ENCODE assay signal across 8 mouse cellular contexts in genomic region chr1:39527432-39527831, GRCm38 (mm10). TPM values are rescaled to one million over a fixed set of nuclear protein-coding genes. Genes with fewer than 3 reads are reported as not detected.
DNase-seq lines count a peak whose midpoint lies in the region; ATAC-seq and TF ChIP-seq lines count a peak whose summit lies in the region.

No protein-coding gene starts in this region.

- no peaks in the 10 kb centered on the region for H3K36me3 ChIP-seq in kidney, adult 2 months (ENCODE audit: control insufficient read depth, insufficient read depth, low read length)
- no peaks in the 10 kb centered on the region for H3K36me3 ChIP-seq in liver, embryonic 11.5 days (ENCODE audit: control insufficient read depth, insufficient read depth, low read length)

- whole genome bisulfite sequencing in kidney, adult 2 months, result 12% methylated on average over 7 of the region's 7 CpGs
- WGBS in liver, embryonic 11.5 days, result 17% methylated on average over 7 of the region's 7 CpGs
- 16% methylated on average over 7 of the region's 7 CpGs for WGBS in olfactory bulb, adult 2 months

- no peak overlapping the region for H3K27ac ChIP-seq in kidney, adult 2 months (ENCODE audit: insufficient read depth, low read depth, low read length)
- H3K27ac ChIP-seq in liver, embryonic 11.5 days (ENCODE audit: low read depth, low read length), result no peak overlapping the region
- H3K27ac ChIP-seq in olfactory bulb, adult 2 months (ENCODE audit: insufficient read depth, low read depth, low read length), result no peak overlapping the region

- no peaks in the 10 kb centered on the region for H3K27me3 ChIP-seq in kidney, adult 2 months (replicated peaks; ENCODE audit: control insufficient read depth, insufficient read depth, low read length)
- no peaks in the 10 kb centered on the region for H3K27me3 ChIP-seq in liver, embryonic 11.5 days (replicated peaks; ENCODE audit: control insufficient read depth, insufficient read depth, low read length)

- no peaks in the 10 kb centered on the region for H3K9me3 ChIP-seq in liver, embryonic 11.5 days (ENCODE audit: control insufficient read depth, low read length)

- H3K4me1 ChIP-seq in kidney, adult 2 months (ENCODE audit: control insufficient read depth, insufficient read depth, low read length), result no peaks in the 10 kb centered on the region
- H3K4me1 ChIP-seq in liver, embryonic 11.5 days (replicated peaks; ENCODE audit: control insufficient read depth, insufficient read depth, low read length), result no peaks in the 10 kb centered on the region
- H3K4me1 ChIP-seq in olfactory bulb, adult 2 months (ENCODE audit: control insufficient read depth, insufficient read depth, low read length), result no peaks in the 10 kb centered on the region

- TF ChIP-seq CTCF in kidney, adult 2 months (conservative IDR thresholded peaks at IDR 0.05; ENCODE audit: insufficient read depth, insufficient read length, low read depth, low read length), result peak; percentile 87
- peak; percentile 40; the same call in 1 of the 2 replicates for TF ChIP-seq CTCF in olfactory bulb, adult 2 months (IDR thresholded peaks at IDR 0.05; ENCODE audit: insufficient read depth, low read depth, low read length)

- H3K4me2 ChIP-seq in liver, embryonic 11.5 days, result no peak overlapping the region

- peak; percentile 32 for DNase-seq in ovary, postnatal 10 days (ENCODE audit: low spot score)
- DNase-seq in ovary, adult 18-20 months (ENCODE audit: low spot score), result no peak
- peak; percentile 62 for DNase-seq in cerebellum, adult 11-12 months
- peak; percentile 70 for DNase-seq in gastrocnemius, adult 18-20 months (ENCODE audit: low spot score)
- DNase-seq in kidney, adult 2 months, result peak; percentile 67
- peak; percentile 70 for DNase-seq in liver, embryonic 11.5 days (ENCODE audit: low spot score)
- DNase-seq in thymus, postnatal 10 days (ENCODE audit: low spot score in 2 of 2), result peak; percentile 61 to 90

- no peak overlapping the region for H3K9ac ChIP-seq in liver, embryonic 11.5 days (ENCODE audit: low read depth, low read length)

- TF ChIP-seq POLR2A in kidney, adult 2 months (IDR thresholded peaks at IDR 0.05; ENCODE audit: low read depth, low read length), result no peak
- no peak for TF ChIP-seq POLR2A in olfactory bulb, adult 2 months (IDR thresholded peaks at IDR 0.05; ENCODE audit: insufficient read depth, low read depth, low read length)

- ATAC-seq in liver, embryonic 11.5 days (replicated peaks; ENCODE audit: low FRiP score), result no peak; the same call in 1 of the 2 replicates

- no peak overlapping the region for H3K4me3 ChIP-seq in kidney, adult 2 months (ENCODE audit: insufficient read depth, low read depth, low read length)
- no peak overlapping the region for H3K4me3 ChIP-seq in liver, embryonic 11.5 days (ENCODE audit: low read depth, low read length)
- H3K4me3 ChIP-seq in olfactory bulb, adult 2 months (ENCODE audit: insufficient read depth, low read depth, low read length), result no peak overlapping the region

RNA-seq across cellular contexts. Expression of gene Cnot11, which starts 7.4 kb away (rescaled TPM):
- total RNA-seq in gastrocnemius, adult 18-20 months (2021), result 10 to 100 TPM; 19.0 to 20.8 TPM
- polyA plus RNA-seq in kidney, adult 2 months (2012; rRNA removed), result 18.2 and 20.8 TPM in 2 replicates
- polyA plus RNA-seq in liver, embryonic 11.5 days (2014; fragmentation: Nextera tagmentation; extraction: Ambion mirVana), result 24.3 and 26.3 TPM in 2 replicates
- polyA plus RNA-seq in olfactory bulb, adult 2 months (2012; ENCODE audit: insufficient read depth, insufficient read length, low replicate concordance, missing spikeins), result not detected in 2 replicates

RNA-seq across cellular contexts. Expression of gene Tbc1d8, which starts 48.9 kb away (rescaled TPM):
- 1 to 10 TPM; 8.3 to 9.5 TPM for total RNA-seq in gastrocnemius, adult 18-20 months (2021)
- polyA plus RNA-seq in kidney, adult 2 months (2012; rRNA removed), result 5.1 and 5.2 TPM in 2 replicates
- polyA plus RNA-seq in liver, embryonic 11.5 days (2014; fragmentation: Nextera tagmentation; extraction: Ambion mirVana), result 6.7 and 9.3 TPM in 2 replicates
- polyA plus RNA-seq in olfactory bulb, adult 2 months (2012; ENCODE audit: insufficient read depth, insufficient read length, low replicate concordance, missing spikeins), result not detected in 2 replicates

RNA-seq across cellular contexts. Expression of gene Rnf149, which starts 49.8 kb away (rescaled TPM):
- 1 to 10 TPM; 7.4 to 8.5 TPM for total RNA-seq in gastrocnemius, adult 18-20 months (2021)
- polyA plus RNA-seq in kidney, adult 2 months (2012; rRNA removed), result 30.3 and 33.7 TPM in 2 replicates
- 27.5 and 29.6 TPM in 2 replicates for polyA plus RNA-seq in liver, embryonic 11.5 days (2014; fragmentation: Nextera tagmentation; extraction: Ambion mirVana)
- polyA plus RNA-seq in olfactory bulb, adult 2 months (2012; ENCODE audit: insufficient read depth, insufficient read length, low replicate concordance, missing spikeins), result not detected in 2 replicates
